Mouse (Mus musculus): Measurements from ENCODE around the gene Btbd17. TPM values are rescaled to one million over a fixed set of nuclear protein-coding genes. Genes with fewer than 3 reads are reported as not detected.

Btbd17 gene
- total RNA-seq, 1 experiment, result 1.7 TPM

- Histone ChIP-seq H3K4me1 (ENCODE audit: control insufficient read depth in 2 of 2, insufficient read depth in 2 of 2, low read length in 2 of 2, poor library complexity in 1 of 2) (peaks cover 4 to 25% of the 10 kb centered on the region in 2 experiments; a peak in 2 of 4 replicates), H3K27ac (ENCODE audit: insufficient read depth, low read depth, low read length, poor library complexity, severe bottlenecking) (peak overlapping the region; percentile 44; the same call in 1 of the 2 replicates), H3K9me3 (ENCODE audit: control insufficient read depth, insufficient read depth, low read depth, low read length) (no peaks in the 10 kb centered on the region), H3K36me3 (ENCODE audit: control insufficient read depth, insufficient read depth, low read length, poor library complexity, severe bottlenecking) (no peaks in the 10 kb centered on the region), H3K9ac (ENCODE audit: insufficient read depth, low read depth, low read length, poor library complexity, severe bottlenecking) (no peak overlapping the region; the same call in 1 of the 2 replicates), H3K4me3 (ENCODE audit: insufficient read depth in 1 of 2, low read depth in 1 of 2, low read length in 2 of 2, poor library complexity in 1 of 2, severe bottlenecking in 1 of 2) (no peak overlapping the region)
- TF ChIP-seq HCFC1 (IDR thresholded peaks at IDR 0.05; ENCODE audit: borderline replicate concordance, insufficient read depth, low read length), result no peak
- no peak for TF ChIP-seq MAFK (IDR thresholded peaks at IDR 0.05; ENCODE audit: insufficient read depth, low read depth, low read length)
- in situ Hi-C loops (cut with MboI; ENCODE audit: low sequenced_read_pairs in 2 of 2, unreplicated experiment in 2 of 2), result no loop called here
- no peak for DNase-seq (ENCODE audit: low read depth, low spot score)
Observed at GRCm38 (mm10) chr11:114810344-114810743, 14.6 kb upstream of the Btbd17 start.

- Histone ChIP-seq H3K27ac (ENCODE audit: insufficient read depth, low read depth, low read length, poor library complexity, severe bottlenecking) (no peak overlapping the region), H3K4me3 (ENCODE audit: insufficient read depth in 1 of 2, low read depth in 1 of 2, low read length in 2 of 2, poor library complexity in 1 of 2, severe bottlenecking in 1 of 2) (no peak overlapping the region), H3K9me3 (ENCODE audit: control insufficient read depth, insufficient read depth, low read depth, low read length) (no peaks in the 10 kb centered on the region), H3K9ac (ENCODE audit: insufficient read depth, low read depth, low read length, poor library complexity, severe bottlenecking) (no peak overlapping the region), H3K4me1 (ENCODE audit: control insufficient read depth in 2 of 2, insufficient read depth in 2 of 2, low read length in 2 of 2, poor library complexity in 1 of 2) (peaks cover 4 to 22% of the 10 kb centered on the region in 2 experiments; a peak in 2 of 4 replicates), H3K36me3 (ENCODE audit: control insufficient read depth, insufficient read depth, low read length, poor library complexity, severe bottlenecking) (no peaks in the 10 kb centered on the region)
- in situ Hi-C loops (cut with MboI; ENCODE audit: low sequenced_read_pairs in 2 of 2, unreplicated experiment in 2 of 2), result no loop called here
- DNase-seq (ENCODE audit: low read depth, low spot score), result no peak
- TF ChIP-seq CHD2 (IDR thresholded peaks at IDR 0.05; ENCODE audit: low read depth, low read length), result no peak
- TF ChIP-seq HCFC1 (IDR thresholded peaks at IDR 0.05; ENCODE audit: borderline replicate concordance, insufficient read depth, low read length), result no peak
- no peak for TF ChIP-seq ZNF384 (IDR thresholded peaks at IDR 0.05; ENCODE audit: low read depth, low read length)
- TF ChIP-seq MAFK (IDR thresholded peaks at IDR 0.05; ENCODE audit: insufficient read depth, low read depth, low read length), result no peak
- no peak for TF ChIP-seq ZC3H11A (IDR thresholded peaks at IDR 0.05; ENCODE audit: borderline replicate concordance, low read depth, low read length)
Observed at GRCm38 (mm10) chr11:114809371-114809770, 13.6 kb upstream of the Btbd17 start.

- peaks cover 5 to 22% of the 10 kb centered on the region in 2 experiments; a peak in 3 of 4 replicates for H3K4me1 ChIP-seq (ENCODE audit: control insufficient read depth in 2 of 2, insufficient read depth in 2 of 2, low read length in 2 of 2, poor library complexity in 1 of 2)
- TF ChIP-seq MAFK (IDR thresholded peaks at IDR 0.05; ENCODE audit: insufficient read depth, low read depth, low read length), result no peak
- no peak for TF ChIP-seq ZC3H11A (IDR thresholded peaks at IDR 0.05; ENCODE audit: borderline replicate concordance, low read depth, low read length)
- no peak for TF ChIP-seq ZNF384 (IDR thresholded peaks at IDR 0.05; ENCODE audit: low read depth, low read length)
- TF ChIP-seq HCFC1 (IDR thresholded peaks at IDR 0.05; ENCODE audit: borderline replicate concordance, insufficient read depth, low read length), result no peak
- TF ChIP-seq CHD2 (IDR thresholded peaks at IDR 0.05; ENCODE audit: low read depth, low read length), result no peak
- in situ Hi-C loops (cut with MboI; ENCODE audit: low sequenced_read_pairs in 2 of 2, unreplicated experiment in 2 of 2), result no loop called here
- no peak overlapping the region for H3K4me3 ChIP-seq (ENCODE audit: insufficient read depth in 1 of 2, low read depth in 1 of 2, low read length in 2 of 2, poor library complexity in 1 of 2, severe bottlenecking in 1 of 2)
- no peak for DNase-seq (ENCODE audit: low read depth, low spot score)
- H3K9me3 ChIP-seq (ENCODE audit: control insufficient read depth, insufficient read depth, low read depth, low read length), result no peaks in the 10 kb centered on the region
- H3K9ac ChIP-seq (ENCODE audit: insufficient read depth, low read depth, low read length, poor library complexity, severe bottlenecking), result no peak overlapping the region
- H3K27ac ChIP-seq (ENCODE audit: insufficient read depth, low read depth, low read length, poor library complexity, severe bottlenecking), result no peak overlapping the region
- no peaks in the 10 kb centered on the region for H3K36me3 ChIP-seq (ENCODE audit: control insufficient read depth, insufficient read depth, low read length, poor library complexity, severe bottlenecking)
Observed at GRCm38 (mm10) chr11:114807686-114808427, 12.1 kb upstream of the Btbd17 start.

- DNase-seq (ENCODE audit: low read depth, low spot score), result no peak
- no peaks in the 10 kb centered on the region for H3K9me3 ChIP-seq (ENCODE audit: control insufficient read depth, insufficient read depth, low read depth, low read length)
- in situ Hi-C loops (cut with MboI; ENCODE audit: low sequenced_read_pairs in 2 of 2, unreplicated experiment in 2 of 2), result no loop called here
- peaks cover 6 to 26% of the 10 kb centered on the region in 2 experiments; a peak in 3 of 4 replicates for H3K4me1 ChIP-seq (ENCODE audit: control insufficient read depth in 2 of 2, insufficient read depth in 2 of 2, low read length in 2 of 2, poor library complexity in 1 of 2)
- no peak overlapping the region for H3K27ac ChIP-seq (ENCODE audit: insufficient read depth, low read depth, low read length, poor library complexity, severe bottlenecking)
- H3K4me3 ChIP-seq (ENCODE audit: insufficient read depth in 1 of 2, low read depth in 1 of 2, low read length in 2 of 2, poor library complexity in 1 of 2, severe bottlenecking in 1 of 2), result no peak overlapping the region
- no peak overlapping the region for H3K9ac ChIP-seq (ENCODE audit: insufficient read depth, low read depth, low read length, poor library complexity, severe bottlenecking)
- H3K36me3 ChIP-seq (ENCODE audit: control insufficient read depth, insufficient read depth, low read length, poor library complexity, severe bottlenecking), result no peaks in the 10 kb centered on the region
- TF ChIP-seq ZC3H11A (IDR thresholded peaks at IDR 0.05; ENCODE audit: borderline replicate concordance, low read depth, low read length) (no peak), ZNF384 (IDR thresholded peaks at IDR 0.05; ENCODE audit: low read depth, low read length) (no peak)
Observed at GRCm38 (mm10) chr11:114807025-114807424, 11.3 kb upstream of the Btbd17 start.

- H3K9ac ChIP-seq (ENCODE audit: insufficient read depth, low read depth, low read length, poor library complexity, severe bottlenecking), result no peak overlapping the region
- in situ Hi-C loops (cut with MboI; ENCODE audit: low sequenced_read_pairs in 2 of 2, unreplicated experiment in 2 of 2), result no loop called here
- peaks cover 3 to 21% of the 10 kb centered on the region in 2 experiments; a peak in 3 of 4 replicates for H3K4me1 ChIP-seq (ENCODE audit: control insufficient read depth in 2 of 2, insufficient read depth in 2 of 2, low read length in 2 of 2, poor library complexity in 1 of 2)
- TF ChIP-seq ZC3H11A (IDR thresholded peaks at IDR 0.05; ENCODE audit: borderline replicate concordance, low read depth, low read length) (no peak), HCFC1 (IDR thresholded peaks at IDR 0.05; ENCODE audit: borderline replicate concordance, insufficient read depth, low read length) (no peak), CHD2 (IDR thresholded peaks at IDR 0.05; ENCODE audit: low read depth, low read length) (no peak), ZNF384 (IDR thresholded peaks at IDR 0.05; ENCODE audit: low read depth, low read length) (no peak), MAFK (IDR thresholded peaks at IDR 0.05; ENCODE audit: insufficient read depth, low read depth, low read length) (no peak)
- no peak for DNase-seq (ENCODE audit: low read depth, low spot score)
- H3K4me3 ChIP-seq (ENCODE audit: insufficient read depth in 1 of 2, low read depth in 1 of 2, low read length in 2 of 2, poor library complexity in 1 of 2, severe bottlenecking in 1 of 2), result no peak overlapping the region
- H3K27ac ChIP-seq (ENCODE audit: insufficient read depth, low read depth, low read length, poor library complexity, severe bottlenecking), result no peak overlapping the region
- no peaks in the 10 kb centered on the region for H3K36me3 ChIP-seq (ENCODE audit: control insufficient read depth, insufficient read depth, low read length, poor library complexity, severe bottlenecking)
- H3K9me3 ChIP-seq (ENCODE audit: control insufficient read depth, insufficient read depth, low read depth, low read length), result no peaks in the 10 kb centered on the region
Observed at GRCm38 (mm10) chr11:114803990-114804389, 8.2 kb upstream of the Btbd17 start.

All from ES-E14 (cell line).